Mouse (Mus musculus): ENCODE measurements around the gene Tmem242.

Gene Tmem242

GRCm38 (mm10) chr17:5414041-5414440 lies 26.0 kb downstream of the Tmem242 start:
- DNase-seq, result no peak

- no peak for DNase-seq
Observed at GRCm38 (mm10) chr17:5413350-5413749, 26.7 kb downstream of the Tmem242 start.

DNA sequence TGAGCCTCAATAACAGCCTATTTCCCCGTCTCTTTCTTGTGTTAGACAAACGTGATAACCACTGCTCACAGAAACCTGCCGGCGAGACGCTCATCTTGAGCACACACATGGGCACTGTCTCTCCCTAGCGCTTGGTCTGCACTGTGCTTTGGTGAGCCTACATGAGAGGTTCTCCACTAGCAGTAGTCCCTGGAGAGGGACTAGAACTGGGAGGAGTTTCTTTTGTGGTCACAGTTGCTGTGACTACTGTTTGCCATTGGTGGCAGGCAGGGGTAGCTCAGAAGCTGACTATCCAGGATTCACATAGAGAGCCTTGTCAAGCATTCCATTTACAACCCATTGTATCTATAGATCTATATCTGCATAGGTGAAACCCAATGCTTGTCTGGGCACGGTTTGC lies 27.3 kb downstream of the Tmem242 start:
- no peak for DNase-seq

GRCm38 (mm10) chr17:5412301-5412700 lies 27.8 kb downstream of the Tmem242 start:
- DNase-seq, result no peak

DNA sequence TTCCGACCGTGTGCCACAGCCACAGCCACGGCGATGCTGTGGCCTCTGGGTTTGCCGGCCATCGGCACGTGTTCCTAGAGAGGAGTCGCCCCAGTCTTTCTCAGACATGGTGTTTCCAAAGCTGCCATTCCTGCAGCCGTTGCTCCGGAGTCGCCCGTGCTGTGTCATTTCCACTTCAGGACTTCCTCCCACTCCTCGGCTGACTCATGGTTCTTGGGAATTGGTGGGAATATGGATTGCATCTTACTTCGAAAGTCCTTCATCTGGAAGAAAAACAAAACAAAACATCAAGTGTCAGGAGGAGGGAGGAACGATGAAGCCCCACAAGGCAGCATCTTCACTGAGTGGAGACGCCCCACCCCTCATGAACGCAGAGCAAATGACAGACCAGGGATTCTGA lies 28.9 kb downstream of the Tmem242 start:
- no peak for DNase-seq

DNA sequence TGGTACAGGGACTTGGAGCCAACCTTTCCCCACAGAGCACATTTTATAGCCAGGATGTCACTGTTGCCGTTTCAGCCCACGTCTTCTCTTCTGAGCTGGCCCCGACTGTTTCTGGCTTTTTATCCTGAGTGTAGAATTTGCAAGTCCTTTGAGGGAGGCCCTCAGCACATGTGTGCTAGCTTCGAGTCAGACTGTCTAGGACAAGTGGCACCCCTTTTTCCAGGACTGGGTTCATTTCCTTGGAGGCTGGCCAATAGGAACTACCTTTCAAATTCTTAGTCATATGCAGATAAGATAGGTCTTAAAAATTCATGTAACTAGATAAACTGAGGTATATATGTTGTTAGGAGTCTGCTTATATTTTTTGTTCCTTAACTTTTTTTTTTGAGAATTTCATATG lies 29.7 kb downstream of the Tmem242 start:
- no peak for DNase-seq

- no peak for DNase-seq
Observed at GRCm38 (mm10) chr17:5407030-5407429, 33.0 kb downstream of the Tmem242 start.

DNA sequence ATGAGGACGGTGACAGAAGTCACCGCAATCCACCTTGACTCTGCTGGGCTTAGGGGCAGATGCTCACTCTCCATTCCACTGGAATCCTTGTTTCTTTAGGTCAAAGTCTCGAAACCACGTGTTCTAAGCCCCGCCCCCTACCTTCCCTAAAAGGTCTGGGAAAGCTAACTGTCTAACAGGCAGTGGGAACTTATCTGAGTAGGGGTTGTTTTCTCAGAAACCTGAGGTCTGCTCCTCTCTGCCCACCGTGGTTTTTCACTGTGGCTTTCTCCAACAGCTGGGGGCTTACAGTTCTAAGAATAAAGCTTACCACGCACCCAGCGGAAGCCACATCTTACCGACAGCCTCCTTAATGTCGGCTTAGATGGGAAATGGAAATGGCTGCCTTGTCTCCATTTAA lies 33.5 kb downstream of the Tmem242 start:
- peak; percentile 45 for DNase-seq

DNA sequence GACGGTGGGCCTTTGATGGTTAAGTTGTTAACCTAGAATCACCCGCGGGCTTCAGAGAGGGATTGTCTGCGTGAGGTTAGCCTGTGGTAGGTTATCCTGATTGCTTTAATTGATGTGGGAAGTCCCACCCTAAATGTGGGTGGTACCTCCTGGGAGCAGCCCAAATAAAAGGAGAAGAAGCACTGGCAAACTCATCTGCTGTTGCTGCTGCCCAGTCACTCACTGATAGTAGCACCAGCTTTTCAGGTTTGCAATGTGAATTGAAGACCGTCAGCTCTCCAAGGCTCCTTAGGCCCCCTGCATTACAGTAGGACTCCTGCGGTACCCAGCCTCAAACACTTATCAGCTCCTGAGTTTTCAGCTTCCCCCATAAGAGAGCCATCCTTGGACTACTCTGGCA lies 36.2 kb downstream of the Tmem242 start:
- no peak for DNase-seq

DNA sequence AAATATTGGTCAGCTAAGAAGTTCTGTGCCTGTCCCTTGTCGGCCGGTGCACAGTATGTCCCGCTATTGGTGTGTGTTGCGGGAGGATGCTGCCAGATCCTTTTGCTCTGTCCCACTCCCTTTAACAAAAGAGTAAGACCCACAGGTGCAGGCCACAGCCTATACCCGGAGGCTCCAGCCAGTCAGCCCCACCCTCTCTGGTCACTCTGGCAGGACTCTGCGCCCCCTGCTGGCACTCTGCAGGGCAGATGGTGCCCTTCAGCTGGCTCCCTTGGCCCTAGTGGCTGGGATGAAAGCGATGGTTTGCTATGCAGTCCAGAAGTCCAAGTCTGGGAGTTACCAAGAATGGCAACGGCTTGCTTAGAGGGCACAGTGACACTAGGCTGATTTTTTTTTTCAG lies 37.4 kb downstream of the Tmem242 start:
- peak; percentile 88 for DNase-seq

DNA sequence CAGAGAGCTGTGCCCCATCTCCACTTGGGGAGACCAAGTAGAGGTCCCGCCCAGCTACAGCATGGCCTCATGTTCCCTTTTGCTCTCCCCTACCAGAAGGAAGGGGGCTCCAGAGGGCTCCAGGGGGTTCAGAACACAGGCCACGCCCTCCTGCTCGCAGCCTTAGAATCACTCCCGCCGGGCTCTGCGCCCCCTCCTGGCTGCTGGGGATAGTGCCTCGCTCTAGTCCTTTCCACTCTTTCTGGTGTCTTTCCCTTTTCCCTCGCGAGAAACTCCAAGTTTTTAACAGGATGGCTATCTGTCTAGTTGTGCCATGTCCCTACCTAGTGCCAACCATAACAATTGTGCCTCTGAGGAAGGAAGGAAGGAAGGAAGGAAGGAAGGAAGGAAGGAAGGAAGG lies 38.0 kb downstream of the Tmem242 start:
- peak; percentile 75 for DNase-seq

DNA sequence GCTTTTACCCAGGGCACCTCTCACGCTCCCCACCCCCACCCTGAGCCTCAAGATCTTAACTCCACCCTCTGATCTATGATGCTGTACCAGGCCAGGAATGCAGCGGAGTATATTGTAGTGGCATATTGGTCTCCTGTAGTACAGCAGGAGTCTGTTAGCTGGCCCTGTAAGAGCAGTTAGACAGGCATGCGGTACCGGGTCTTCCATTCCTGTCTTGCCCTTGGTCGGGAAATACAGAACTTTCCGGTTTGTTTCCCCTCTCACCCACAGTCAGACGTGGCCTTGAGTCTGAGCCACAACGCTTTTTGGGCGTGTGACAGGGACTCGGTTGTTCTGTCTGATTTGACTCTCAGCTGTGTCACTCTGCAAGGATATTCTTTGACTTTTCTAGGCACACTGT lies 38.8 kb downstream of the Tmem242 start:
- no peak for DNase-seq

- no peak for DNase-seq
Observed at GRCm38 (mm10) chr17:5400435-5401090, 39.5 kb downstream of the Tmem242 start.

DNA sequence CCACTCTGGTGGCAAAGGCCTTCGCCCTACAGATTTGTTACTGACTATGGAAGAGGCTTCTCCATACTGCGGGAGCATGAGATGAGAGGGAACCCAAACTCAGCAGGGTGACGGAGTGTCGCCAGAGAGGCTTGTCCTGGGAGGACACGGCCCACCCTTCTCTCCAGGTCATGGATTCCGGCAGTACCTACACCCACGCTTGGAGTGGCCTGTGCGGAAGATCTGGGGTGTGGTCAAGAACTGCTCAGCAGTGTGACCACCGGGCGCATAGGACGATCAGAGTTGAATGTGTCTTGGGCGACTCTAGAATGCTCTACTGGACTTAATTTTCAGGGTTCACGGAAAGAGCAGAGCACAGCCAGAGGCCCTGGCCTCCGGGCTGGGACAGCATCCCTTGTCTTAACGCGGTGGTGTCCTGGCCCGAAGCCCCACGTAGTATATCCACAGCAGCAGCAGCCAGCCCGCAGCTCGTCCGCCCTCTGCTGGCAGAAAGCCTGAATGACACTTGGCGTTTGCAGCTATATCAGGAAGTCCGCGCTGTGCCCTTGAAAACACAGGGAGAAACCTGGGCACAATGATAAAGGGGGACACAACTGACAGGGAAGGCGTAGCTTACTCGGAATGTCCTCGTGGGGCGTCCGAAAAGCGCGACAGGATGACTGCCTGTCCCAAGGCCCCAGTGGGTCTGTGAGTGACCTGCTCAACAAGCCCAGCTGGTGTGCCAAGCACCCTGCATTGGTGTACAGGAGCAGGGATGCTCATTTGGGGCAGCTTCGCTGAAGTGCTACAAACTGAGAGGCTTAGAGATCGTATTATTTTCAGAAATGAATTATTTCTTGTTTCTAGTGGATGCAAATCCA lies 42.7 kb downstream of the Tmem242 start:
- DNase-seq, result peak; percentile 90

DNA sequence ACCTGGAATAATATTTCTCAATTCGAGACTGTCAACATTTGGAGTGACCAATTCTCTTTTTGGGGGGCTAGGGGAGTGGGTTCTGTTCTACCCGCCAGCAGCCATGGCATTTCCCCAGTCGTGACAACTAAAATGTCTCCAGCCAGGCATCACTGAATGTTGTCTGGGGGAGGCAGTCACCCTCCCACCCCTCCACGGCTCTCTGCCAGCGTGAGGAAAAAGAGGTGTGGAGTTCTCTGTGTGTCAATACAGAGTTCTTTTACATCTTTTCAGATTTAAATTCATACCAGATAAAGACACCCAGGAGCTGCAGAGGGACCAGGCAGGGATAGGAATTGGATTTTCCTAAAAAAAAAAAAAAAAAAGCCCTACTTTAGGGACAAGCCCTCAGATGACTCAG lies 43.8 kb downstream of the Tmem242 start:
- no peak for DNase-seq

DNA sequence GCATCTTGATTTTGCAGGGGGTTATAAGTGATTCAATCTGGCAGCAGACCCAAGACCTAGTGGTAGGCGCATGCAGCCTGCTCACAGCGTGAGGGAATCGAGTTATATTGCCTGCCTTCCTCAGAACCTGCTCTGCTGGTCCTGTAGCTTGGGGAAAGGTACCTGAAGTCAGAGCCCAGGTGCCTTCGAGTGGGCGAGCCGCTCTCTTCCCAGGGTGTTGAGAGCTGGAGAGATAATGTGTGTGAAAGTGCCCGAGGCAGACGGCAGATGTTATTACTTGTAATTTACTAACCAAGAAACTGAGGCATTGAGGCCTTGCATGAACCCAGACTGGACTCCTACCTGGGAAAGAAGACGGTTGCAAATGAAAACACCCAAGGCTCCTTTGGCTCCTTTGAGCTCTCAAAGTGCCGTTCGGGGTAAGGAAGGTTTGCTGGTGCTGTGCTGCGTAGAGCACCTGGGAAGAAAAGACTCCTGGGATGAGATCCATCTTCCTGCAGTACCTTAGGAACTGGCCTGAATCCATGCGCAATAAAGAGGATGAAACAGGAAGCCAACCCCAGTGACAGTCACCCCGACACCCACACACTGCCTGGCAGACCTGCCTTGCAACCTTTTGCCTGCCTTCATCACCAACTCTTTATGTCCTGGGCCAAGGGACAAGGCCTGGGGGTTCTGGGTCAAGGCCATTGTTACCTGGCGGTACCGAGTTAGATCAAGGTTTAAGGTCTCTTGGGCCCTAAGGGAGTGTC lies 44.4 kb downstream of the Tmem242 start:
- no peak for DNase-seq

DNA sequence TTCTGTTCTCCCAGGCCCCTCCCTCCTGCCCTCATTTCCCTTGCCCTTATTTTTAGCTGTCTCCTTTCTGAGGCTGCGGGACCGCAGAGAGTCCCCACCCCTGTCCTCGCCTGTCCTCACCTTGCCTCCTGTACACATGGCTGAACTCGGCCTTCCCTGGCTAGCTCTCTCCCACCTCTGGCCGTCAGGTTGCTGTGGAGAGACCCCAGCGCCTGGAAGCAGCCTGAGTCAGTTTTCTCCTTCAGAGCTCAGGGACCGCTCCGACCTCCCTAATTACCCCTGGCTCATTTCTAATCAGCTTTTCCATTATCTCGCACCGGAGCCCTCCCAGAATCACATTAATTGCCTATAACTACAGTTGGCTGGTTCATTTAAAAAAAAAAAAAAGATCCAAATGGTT lies 49.4 kb downstream of the Tmem242 start:
- no peak for DNase-seq

DNA sequence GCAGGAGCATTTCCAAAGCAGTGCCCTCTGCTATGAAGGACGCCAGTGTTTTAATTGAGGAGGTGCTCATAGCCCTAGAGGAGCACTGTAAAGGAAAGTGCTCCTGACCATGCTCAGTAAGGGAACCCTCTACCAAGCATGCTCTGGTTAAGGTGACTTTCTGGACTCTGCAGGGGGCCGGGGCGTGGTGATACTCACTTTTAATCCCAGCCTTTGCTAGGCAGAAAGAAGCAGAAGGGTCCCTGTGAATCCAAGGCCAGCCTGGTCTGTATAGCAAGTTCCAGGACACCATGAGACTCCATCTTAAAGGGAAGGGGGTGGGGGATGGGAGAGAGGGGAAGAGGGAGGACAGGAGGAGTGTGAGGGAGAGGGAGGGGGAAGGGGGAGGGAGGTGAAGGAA lies 51.7 kb downstream of the Tmem242 start:
- DNase-seq, result no peak

DNA sequence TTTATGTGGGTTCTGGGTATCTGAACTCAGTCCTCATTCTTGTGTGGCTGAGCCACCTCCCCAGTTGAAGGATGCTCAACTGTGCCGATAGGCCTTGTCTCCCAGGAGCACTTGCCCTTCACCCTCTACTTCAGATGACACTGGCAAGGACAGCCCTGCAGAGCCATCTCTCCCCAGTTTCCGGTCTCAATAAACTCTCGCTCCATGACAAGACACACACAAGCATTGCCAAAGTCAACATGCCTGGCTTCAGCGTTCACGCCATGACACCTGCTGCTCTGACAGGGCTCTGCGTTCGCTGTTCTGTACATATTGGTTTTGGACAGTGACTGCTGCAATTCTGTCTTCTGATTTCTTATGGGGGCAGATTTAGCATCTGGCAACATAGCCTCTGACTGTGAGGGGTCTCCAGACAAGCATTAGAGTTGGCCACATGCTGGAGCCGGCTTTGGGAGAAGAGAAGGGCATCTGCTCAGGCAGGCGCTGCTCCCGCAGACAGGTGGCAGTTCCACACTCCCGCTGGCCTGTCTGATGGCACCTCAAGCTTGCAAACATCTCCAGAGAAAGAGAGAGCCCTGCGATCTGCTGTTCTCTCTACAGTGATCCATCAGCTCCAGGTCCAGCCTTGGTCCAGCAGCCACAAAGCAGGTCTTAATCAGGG lies 53.0 kb downstream of the Tmem242 start:
- DNase-seq, result no peak

- no peak for DNase-seq
Observed at GRCm38 (mm10) chr17:5385694-5386093, 54.4 kb downstream of the Tmem242 start.

DNA sequence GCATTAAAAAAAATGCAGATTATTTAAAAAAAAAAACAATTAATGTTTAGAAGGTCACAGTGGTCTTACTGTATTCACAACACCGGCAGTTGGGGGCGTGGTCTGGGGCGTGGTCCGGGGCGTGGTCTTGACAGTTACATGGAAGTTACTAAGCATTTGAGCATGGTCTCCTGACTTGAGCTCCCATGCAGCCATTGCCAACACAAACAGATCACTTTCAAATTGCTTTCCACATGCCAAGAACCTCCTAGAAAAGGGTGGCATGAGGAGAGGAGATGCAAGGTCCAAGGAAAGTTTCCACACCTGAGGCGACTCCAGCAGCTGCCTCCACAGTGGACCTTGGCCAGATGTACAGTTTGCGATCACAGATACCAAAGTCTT lies 62.1 kb downstream of the Tmem242 start:
- DNase-seq, result peak; percentile 54

DNA sequence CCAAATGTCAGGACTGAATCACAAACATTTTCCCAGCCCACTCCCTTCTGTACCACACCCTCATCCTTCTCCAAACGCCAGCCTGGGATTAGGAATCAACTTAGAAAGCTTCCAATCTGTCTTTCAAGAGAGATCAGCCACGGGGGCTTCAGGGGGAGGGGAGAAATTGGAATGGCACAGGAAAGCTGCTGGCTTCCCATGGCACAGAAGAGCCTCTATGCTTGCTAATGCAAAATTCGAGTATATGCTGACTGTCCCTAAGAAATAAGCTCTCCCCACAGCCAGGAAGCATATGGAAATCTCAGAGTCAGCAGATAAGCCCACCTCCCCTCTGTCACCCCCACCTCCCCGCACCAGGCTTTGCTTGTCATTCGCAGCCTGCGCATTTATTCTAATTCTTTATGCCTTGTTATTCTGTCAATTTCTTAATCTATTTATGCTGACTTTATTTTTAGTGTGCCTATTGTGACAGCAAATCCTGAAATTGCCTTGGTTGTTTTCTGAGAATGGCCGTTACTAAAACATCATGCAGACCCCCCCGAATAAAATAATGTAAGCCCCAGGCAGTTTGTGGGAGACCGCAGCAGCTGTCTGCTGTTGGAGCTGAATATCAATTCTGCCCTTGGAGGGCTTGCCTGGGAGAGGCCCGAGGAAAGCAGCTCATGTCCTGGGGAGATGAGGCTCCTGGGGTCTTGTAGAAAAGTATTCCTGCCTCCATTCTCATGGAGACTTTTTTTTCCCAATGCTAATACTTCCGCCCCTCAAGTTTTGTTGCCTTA lies 62.7 kb downstream of the Tmem242 start:
- DNase-seq, result no peak

GRCm38 (mm10) chr17:5372951-5373350 lies 67.1 kb downstream of the Tmem242 start:
- no peak for DNase-seq

Data from kidney, adult 18-20 months (tissue).